Mouse (Mus musculus): ENCODE measurements around the gene Gm28044. TPM values are rescaled to one million over a fixed set of nuclear protein-coding genes. Genes with fewer than 3 reads are reported as not detected.
"Not testable (repeated sequence)": the region's sequence is repeated elsewhere in the genome, so short reads cannot be mapped to it uniquely, and the experiment has no call there.

Gene Gm28044
- polyA plus RNA-seq (2014; fragmentation: Nextera tagmentation; extraction: Ambion mirVana) = 0.67 TPM in 1 of 2 replicates, not detected in the other

DNA sequence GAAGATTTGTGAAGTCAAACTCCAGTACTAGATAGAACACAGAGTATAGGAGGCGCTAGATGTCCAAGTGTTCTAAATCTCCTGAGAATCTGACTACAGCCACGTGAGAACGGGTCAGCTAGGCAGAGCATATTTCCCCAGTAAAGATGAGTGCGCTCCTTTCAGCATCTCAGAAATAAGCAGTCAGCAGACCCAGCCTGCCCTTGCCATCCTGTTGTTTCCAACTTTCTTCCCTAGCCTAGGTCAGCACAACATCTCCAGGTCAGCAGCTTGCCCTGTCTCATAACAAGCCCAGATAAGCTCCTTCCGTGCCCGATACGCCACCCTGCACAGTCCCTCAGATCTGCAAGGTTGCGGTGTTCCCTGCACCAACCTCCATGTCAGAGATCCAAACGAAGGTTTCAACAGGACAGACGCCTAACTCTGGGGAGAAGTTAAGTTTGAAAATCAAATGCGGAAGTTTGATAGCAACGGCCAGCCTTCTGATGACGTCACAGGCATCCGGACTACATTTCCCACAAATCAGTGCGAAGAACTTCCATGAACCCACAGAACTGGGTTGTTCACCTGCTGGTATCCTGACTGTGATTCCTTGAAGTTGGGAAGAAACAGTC lies at the start of gene Gm28044, which contains the start of gene Zfp953:
Gene Gm28044, minus strand, starts transcription at position 406 of the 614 bp plus-strand sequence.
Gene Zfp953, minus strand, starts transcription at position 475 of the 614 bp plus-strand sequence.
- under 1% methylated on average over 15 of the region's 15 CpGs for WGBS
- DNase-seq (peak; percentile 96), ATAC-seq (ENCODE audit: insufficient read depth) (peak; percentile 92)
- Histone ChIP-seq H3K4me3 (ENCODE audit: low read depth, low read length) (peak within 1 kb of the TSS; percentile 78), H3K9ac (peak within 1 kb of the TSS; percentile 71), H3K4me2 (peak within 1 kb of the TSS; percentile 64), H3K4me1 (ENCODE audit: insufficient read depth) (no peaks in the 10 kb centered on the region), H3K9me3 (ENCODE audit: low read depth, low read length) (no peaks in the 10 kb centered on the region), H3K27ac (ENCODE audit: low read depth) (peak within 1 kb of the TSS; percentile 69), H3K36me3 (ENCODE audit: insufficient read depth) (no peaks in the 10 kb centered on the region), H3K27me3 (ENCODE audit: insufficient read depth, low read length) (no peaks in the 10 kb centered on the region)
- peak; percentile 33 for TF ChIP-seq CTCF (IDR thresholded peaks at IDR 0.05; ENCODE audit: low read depth)

DNA sequence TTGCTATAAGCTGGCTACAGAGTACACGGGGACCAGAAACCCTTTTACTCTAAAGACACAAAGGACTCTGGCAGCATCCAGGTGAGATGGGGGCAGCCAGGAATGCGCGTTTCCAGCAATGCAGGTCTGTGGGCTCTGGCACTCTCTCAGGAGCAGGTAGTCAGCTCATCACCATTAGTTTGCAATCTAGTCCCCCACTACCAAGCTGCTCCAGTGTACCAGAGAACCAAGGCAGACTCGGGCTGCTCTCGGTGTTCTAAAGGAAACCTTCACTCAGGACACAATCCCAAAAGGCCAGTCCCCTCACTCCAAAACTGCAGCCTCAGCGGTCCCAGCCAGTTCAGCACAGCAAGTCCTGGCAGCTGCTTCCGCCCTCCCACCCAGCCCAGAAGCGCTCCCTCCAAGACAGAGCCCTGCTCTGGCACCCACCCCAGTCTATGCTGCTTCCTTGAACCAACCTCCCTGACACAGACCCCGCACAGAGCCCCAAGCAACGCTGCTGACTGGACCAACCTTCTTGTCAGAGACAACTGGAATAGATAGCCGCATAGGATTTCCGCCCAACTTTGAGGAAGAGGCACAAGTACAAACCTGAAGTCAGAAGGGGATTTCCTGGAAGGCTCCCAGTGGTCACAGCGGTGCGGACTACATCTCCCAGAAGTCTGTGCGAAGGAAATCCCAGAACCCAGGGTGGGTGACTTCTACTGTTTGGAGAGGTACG lies 39.0 kb upstream of the Gm28044 start, which contains the start of gene Zfp429:
Gene Zfp429, minus strand, starts transcription at position 637 of the 721 bp plus-strand sequence.
- not testable (repeated sequence) for H3K27ac ChIP-seq (ENCODE audit: low read depth); H3K9me3 ChIP-seq (ENCODE audit: low read depth, low read length); H3K36me3 ChIP-seq (ENCODE audit: insufficient read depth); H3K4me1 ChIP-seq (ENCODE audit: insufficient read depth); H3K27me3 ChIP-seq (ENCODE audit: insufficient read depth, low read length)
- Histone ChIP-seq H3K4me2 (peak within 1 kb of the TSS; percentile 48), H3K9ac (peak within 1 kb of the TSS; percentile 63), H3K4me3 (ENCODE audit: low read depth, low read length) (peak within 1 kb of the TSS; percentile 54)
- WGBS = 4% methylated on average over 14 of the region's 16 CpGs
- ATAC-seq (ENCODE audit: insufficient read depth) = peak; percentile 99
- peak; percentile 87 for DNase-seq

DNA sequence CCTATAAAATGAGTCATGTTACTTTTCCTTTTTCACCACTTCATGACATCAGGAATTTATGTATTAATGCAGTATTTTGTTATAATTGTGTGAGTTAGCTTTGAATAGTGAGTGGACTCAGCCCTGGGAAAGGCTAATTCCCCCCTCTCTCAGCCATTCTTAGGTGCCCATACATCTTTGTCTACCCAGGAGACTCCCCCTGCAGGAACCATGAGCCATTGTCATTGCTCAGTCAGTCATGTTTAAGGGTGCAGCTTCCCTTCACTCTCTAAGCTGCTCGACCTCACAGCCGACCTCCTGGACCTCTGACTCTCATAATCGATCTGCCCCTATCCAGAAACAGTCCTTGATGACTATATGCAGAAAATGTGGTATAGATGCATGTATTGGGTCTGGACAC lies 15.9 kb upstream of the Gm28044 start:
- not testable (repeated sequence) for H3K36me3 ChIP-seq (ENCODE audit: insufficient read depth); H3K4me1 ChIP-seq (ENCODE audit: insufficient read depth); DNase-seq; H3K9me3 ChIP-seq (ENCODE audit: low read depth, low read length); H3K4me2 ChIP-seq; H3K27ac ChIP-seq (ENCODE audit: low read depth); ATAC-seq (ENCODE audit: insufficient read depth); H3K27me3 ChIP-seq (ENCODE audit: insufficient read depth, low read length); H3K9ac ChIP-seq; H3K4me3 ChIP-seq (ENCODE audit: low read depth, low read length)
- WGBS = 77% methylated on average over 3 of the region's 3 CpGs

DNA sequence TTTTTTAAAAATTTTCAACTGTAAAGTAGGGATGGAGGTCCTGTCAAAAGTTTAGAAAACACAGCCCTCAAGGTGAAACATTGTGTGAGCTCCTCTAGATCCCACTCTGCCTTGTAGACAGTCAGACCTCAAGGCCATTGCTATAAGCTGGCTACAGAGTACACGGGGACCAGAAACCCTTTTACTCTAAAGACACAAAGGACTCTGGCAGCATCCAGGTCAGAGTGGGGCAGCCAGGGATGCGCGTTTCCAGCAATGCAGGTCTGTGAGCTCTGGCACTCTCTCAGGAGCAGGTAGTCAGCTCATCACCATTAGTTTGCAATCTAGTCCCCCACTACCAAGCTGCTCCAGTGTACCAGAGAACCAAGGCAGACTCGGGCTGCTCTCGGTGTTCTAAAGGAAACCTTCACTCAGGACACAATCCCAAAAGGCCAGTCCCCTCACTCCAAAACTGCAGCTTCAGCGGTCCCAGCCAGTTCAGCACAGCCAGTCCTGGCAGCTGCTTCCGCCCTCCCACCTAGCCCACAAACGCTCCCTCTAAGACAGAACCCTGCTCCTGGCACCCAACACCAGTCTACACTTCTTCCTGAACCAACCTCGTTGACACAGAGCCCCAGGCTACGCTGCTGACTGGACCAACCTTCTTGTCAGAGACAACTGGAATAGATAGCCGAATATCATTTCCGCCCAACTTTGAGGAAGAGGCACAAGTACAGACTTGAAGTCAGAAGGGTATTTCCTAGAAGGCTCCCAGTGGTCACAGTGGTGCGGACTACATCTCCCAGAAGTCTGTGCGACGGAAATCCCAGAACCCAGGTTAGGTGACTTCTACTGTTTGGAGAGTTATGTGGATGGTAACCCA lies 14.9 kb upstream of the Gm28044 start, which contains the start of the genes Gm28041 and Zfp456:
Gene Gm28041, minus strand, starts transcription at position 684 of the 862 bp plus-strand sequence.
Gene Zfp456, minus strand, starts transcription at position 761 of the 862 bp plus-strand sequence.
- peak within 1 kb of the TSS; percentile 43 for H3K9ac ChIP-seq
- H3K4me3 ChIP-seq (ENCODE audit: low read depth, low read length) = peak within 1 kb of the TSS; percentile 48
- H3K4me1 ChIP-seq (ENCODE audit: insufficient read depth); H3K9me3 ChIP-seq (ENCODE audit: low read depth, low read length); H3K27ac ChIP-seq (ENCODE audit: low read depth); H3K27me3 ChIP-seq (ENCODE audit: insufficient read depth, low read length); H3K36me3 ChIP-seq (ENCODE audit: insufficient read depth): not testable (repeated sequence)
- DNase-seq (peak; percentile 82), ATAC-seq (ENCODE audit: insufficient read depth) (peak; percentile 99)
- 13% methylated on average over 13 of the region's 15 CpGs for WGBS
- H3K4me2 ChIP-seq = peak within 1 kb of the TSS; percentile 58

DNA sequence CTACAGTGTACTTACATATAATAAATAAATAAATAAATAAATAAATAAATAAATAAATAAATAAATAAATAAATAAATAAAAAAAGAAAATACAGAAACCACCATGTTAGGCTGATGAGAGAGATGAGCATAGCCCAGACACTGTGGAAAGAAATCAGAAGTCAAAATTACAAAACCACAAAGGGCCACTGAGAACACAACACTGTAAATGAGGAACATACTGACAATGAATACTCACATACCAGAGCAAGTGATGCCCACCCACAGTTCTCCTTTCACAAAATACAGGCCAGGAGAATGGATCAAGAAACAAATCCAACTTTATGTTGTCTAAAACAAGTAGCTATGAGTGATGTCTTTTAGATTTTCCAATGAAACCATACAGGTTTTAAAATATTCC lies 8.5 kb downstream of the Gm28044 start:
- H3K4me3 ChIP-seq (ENCODE audit: low read depth, low read length) = no peak overlapping the region
- no peak overlapping the region for H3K27ac ChIP-seq (ENCODE audit: low read depth)
- no peaks in the 10 kb centered on the region for H3K27me3 ChIP-seq (ENCODE audit: insufficient read depth, low read length)
- ATAC-seq (ENCODE audit: insufficient read depth) (no peak), DNase-seq (no peak)
- H3K9me3 ChIP-seq (ENCODE audit: low read depth, low read length) = no peaks in the 10 kb centered on the region
- H3K36me3 ChIP-seq (ENCODE audit: insufficient read depth) = no peaks in the 10 kb centered on the region
- no peaks in the 10 kb centered on the region for H3K4me1 ChIP-seq (ENCODE audit: insufficient read depth)
- TF ChIP-seq CTCF (IDR thresholded peaks at IDR 0.05; ENCODE audit: low read depth) = no peak
- H3K9ac ChIP-seq = no peak overlapping the region
- H3K4me2 ChIP-seq = no peak overlapping the region

DNA sequence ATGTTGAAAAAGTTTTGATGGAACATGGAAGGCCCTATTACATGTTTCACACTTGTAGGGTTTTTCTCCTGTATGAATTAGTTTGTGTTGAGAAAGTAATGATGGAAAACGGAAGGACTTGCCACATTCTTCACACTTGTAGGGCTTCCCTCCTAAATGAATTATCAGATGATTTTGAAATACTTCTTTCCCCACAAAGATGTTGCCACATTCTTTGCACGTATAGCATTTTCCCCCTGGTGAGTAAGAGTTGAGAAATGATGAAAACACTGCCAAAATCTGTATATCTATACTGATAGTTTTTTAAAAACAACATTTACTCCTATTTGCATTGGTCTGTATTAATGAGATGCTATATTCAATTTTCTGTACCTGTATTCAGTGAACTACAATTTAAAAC lies 16.9 kb downstream of the Gm28044 start:
- ATAC-seq (ENCODE audit: insufficient read depth) (no peak), DNase-seq (no peak)
- no peak overlapping the region for H3K9ac ChIP-seq
- H3K9me3 ChIP-seq (ENCODE audit: low read depth, low read length) = no peaks in the 10 kb centered on the region
- no peaks in the 10 kb centered on the region for H3K27me3 ChIP-seq (ENCODE audit: insufficient read depth, low read length)
- H3K4me3 ChIP-seq (ENCODE audit: low read depth, low read length) = no peak overlapping the region
- peaks cover 6% of the 10 kb centered on the region; the same call in 1 of the 2 replicates for H3K36me3 ChIP-seq (ENCODE audit: insufficient read depth)
- no peak for TF ChIP-seq CTCF (IDR thresholded peaks at IDR 0.05; ENCODE audit: low read depth)
- no peaks in the 10 kb centered on the region for H3K4me1 ChIP-seq (ENCODE audit: insufficient read depth)
- no peak overlapping the region for H3K4me2 ChIP-seq
- no peak overlapping the region for H3K27ac ChIP-seq (ENCODE audit: low read depth)
- 79% methylated on average over 2 of the region's 2 CpGs for WGBS
